Mouse (Mus musculus): Measurements from ENCODE around the gene Cxxc4.

GRCm38 (mm10) chr3:134306507-134306906, 70.2 kb downstream of the Cxxc4 start:
- TF ChIP-seq CTCF (IDR thresholded peaks at IDR 0.05; ENCODE audit: control insufficient read depth, insufficient read depth, low read length) (no peak), POLR2A (IDR thresholded peaks at IDR 0.05; ENCODE audit: borderline replicate concordance, control insufficient read depth, low read depth, low read length) (no peak)

Measured in bone marrow, adult 2 months (tissue).